Mouse (Mus musculus) hindbrain, postnatal 0 days (tissue): Measurements from ENCODE around the gene 2210407C18Rik. TPM values are rescaled to one million over a fixed set of nuclear protein-coding genes. Genes with fewer than 3 reads are reported as not detected.

Source experiments
- ATAC-seq: fragments of 200-750 bp; cut with Nextera tagmentation; 2 replicates; pipeline ENCODE4 v1.8.0; 2017; ENCODE audit warnings: mild to moderate bottlenecking, moderate TSS enrichment, moderate library complexity
- DNase-seq: peaks from one replicate; pipeline ENCODE4 v3.0.0-alpha.2; 2015; ENCODE audit warnings: low spot score
- H3K27ac ChIP-seq: fragments of 300-500 bp; sonication (generic); 2 replicates; pipeline ENCODE4 v1.5.1; 2014; ENCODE audit warnings: mild to moderate bottlenecking
- H3K27me3 ChIP-seq: fragments of 300-500 bp; sonication (generic); 2 replicates; pipeline ENCODE4 v1.6.1; 2014; ENCODE audit warnings: low read length, mixed read lengths; ENCODE audit not compliant: insufficient read depth
- H3K36me3 ChIP-seq: fragments of 300-500 bp; sonication (generic); 2 replicates; pipeline ENCODE4 v1.6.1; 2014; ENCODE audit warnings: low read length, mixed read lengths; ENCODE audit not compliant: insufficient read depth
- H3K4me1 ChIP-seq: fragments of 300-500 bp; sonication (generic); 2 replicates; pipeline ENCODE4 v1.6.1; 2014; ENCODE audit warnings: antibody characterized with exemption, low read length, mixed read lengths; ENCODE audit not compliant: insufficient read depth
- H3K4me2 ChIP-seq: fragments of 300-500 bp; sonication (generic); 2 replicates; pipeline ENCODE4 v1.6.1; 2014; ENCODE audit warnings: low read depth, mild to moderate bottlenecking, low read length, moderate library complexity, mixed read lengths
- H3K4me3 ChIP-seq: fragments of 300-500 bp; sonication (generic); 2 replicates; pipeline ENCODE4 v1.5.1; 2014; ENCODE audit warnings: low read length
- H3K9ac ChIP-seq: fragments of 300-500 bp; sonication (generic); replicated peaks from 2 replicates; pipeline ENCODE4 v1.6.1; 2014; ENCODE audit warnings: mild to moderate bottlenecking, low read length, moderate library complexity, mixed read lengths
- H3K9me3 ChIP-seq: fragments of 300-500 bp; sonication (generic); 2 replicates; pipeline ENCODE4 v1.6.1; 2016; ENCODE audit warnings: low read length, mixed read lengths
- CTCF ChIP-seq: IDR thresholded peaks from 2 replicates; pipeline ENCODE4 v1.5.1; 2016; ENCODE audit warnings: antibody characterized with exemption, control low read depth, low read depth
- WGBS: fragments of 180-500 bp; shearing (Covaris S2); extraction: QIAGEN DNeasy Blood & Tissue Kit; methylation state at CpG from one replicate; pipeline ENCODE4 v1.1.7; 2014; 5-methylcytosine and 5-hydroxymethylcytosine counted together
- polyA plus RNA-seq: library from polyadenylated mRNA; unstranded; fragments of >200 nt; fragmentation: Nextera tagmentation; extraction: Ambion mirVana; gene quantifications from 2 replicates; pipeline ENCODE4 v1.2.1, GENCODE M21; 2015
- total RNA-seq: library from RNA; depleted of rRNA; stranded (reverse); fragments of >200 nt; gene quantifications from 2 replicates; pipeline ENCODE4 v1.2.3, GENCODE M21; 2014; rRNA removed

2210407C18Rik gene
- total and polyA plus RNA-seq, 2 experiments from 2014 or later, result not detected

GRCm38 (mm10) chr11:58577430-58577829 is 38.4 kb downstream of the 2210407C18Rik start, which contains the start of gene Olfr325:
TSS of gene Olfr325 (plus strand) at chr11:58577730.
- no peaks in the 10 kb centered on the region for H3K4me1 ChIP-seq
- no peaks in the 10 kb centered on the region for H3K36me3 ChIP-seq
- H3K4me3 ChIP-seq, result no peak within 1 kb of the TSS
- H3K9ac ChIP-seq, result no peak within 1 kb of the TSS
- 79% methylated on average over 1 of the region's 1 CpGs for WGBS
- no peaks in the 10 kb centered on the region for H3K9me3 ChIP-seq
- no peak for ATAC-seq
- no peak for TF ChIP-seq CTCF
- H3K27ac ChIP-seq, result no peak within 1 kb of the TSS
- DNase-seq, result no peak
- H3K4me2 ChIP-seq, result no peak within 1 kb of the TSS
- no peaks in the 10 kb centered on the region for H3K27me3 ChIP-seq

GRCm38 (mm10) chr11:58570405-58570804 is 45.5 kb downstream of the 2210407C18Rik start, which contains the start of gene Olfr224:
TSS of gene Olfr224 (minus strand) at chr11:58570553.
- ATAC-seq (no peak), DNase-seq (no peak)
- WGBS, result 70% methylated on average over 5 of the region's 5 CpGs
- no peak within 1 kb of the TSS for H3K27ac ChIP-seq
- no peak within 1 kb of the TSS for H3K4me3 ChIP-seq
- H3K9me3 ChIP-seq, result no peaks in the 10 kb centered on the region
- no peak within 1 kb of the TSS for H3K4me2 ChIP-seq
- no peak for TF ChIP-seq CTCF
- no peaks in the 10 kb centered on the region for H3K4me1 ChIP-seq
- no peak within 1 kb of the TSS for H3K9ac ChIP-seq
- no peaks in the 10 kb centered on the region for H3K27me3 ChIP-seq
- no peaks in the 10 kb centered on the region for H3K36me3 ChIP-seq

Other genes with a start within 250 kb of the 2210407C18Rik start
- gene Lypd8, start 237.0 kb downstream of the 2210407C18Rik start, total RNA-seq, result not detected in 2 replicates
- not detected in 2 replicates for gene Lypd8, start 237.0 kb downstream of the 2210407C18Rik start, polyA plus RNA-seq
- gene 1810065E05Rik, start 195.0 kb downstream of the 2210407C18Rik start, total RNA-seq, result not detected in 2 replicates
- gene 1810065E05Rik, start 195.0 kb downstream of the 2210407C18Rik start, polyA plus RNA-seq, result not detected in 2 replicates
- not detected in 2 replicates for gene Gm12253, start 183.5 kb downstream of the 2210407C18Rik start, total RNA-seq
- gene Gm12253, start 183.5 kb downstream of the 2210407C18Rik start, polyA plus RNA-seq, result not detected in 2 replicates
- gene Lypd9, start 163.2 kb downstream of the 2210407C18Rik start, total RNA-seq, result not detected in 2 replicates
- not detected in 2 replicates for gene Lypd9, start 163.2 kb downstream of the 2210407C18Rik start, polyA plus RNA-seq
- gene Olfr30, start 153.8 kb downstream of the 2210407C18Rik start, total RNA-seq, result not detected in 2 replicates
- gene Olfr30, start 153.8 kb downstream of the 2210407C18Rik start, polyA plus RNA-seq, result not detected in 2 replicates
- gene Olfr332, start 123.5 kb downstream of the 2210407C18Rik start, total RNA-seq, result not detected in 2 replicates
- gene Olfr332, start 123.5 kb downstream of the 2210407C18Rik start, polyA plus RNA-seq, result not detected in 2 replicates
- not detected in 2 replicates for gene Olfr331, start 113.5 kb downstream of the 2210407C18Rik start, total RNA-seq
- gene Olfr331, start 113.5 kb downstream of the 2210407C18Rik start, polyA plus RNA-seq, result not detected in 2 replicates
- not detected in 2 replicates for gene Olfr330, start 81.2 kb downstream of the 2210407C18Rik start, total RNA-seq
- gene Olfr330, start 81.2 kb downstream of the 2210407C18Rik start, polyA plus RNA-seq, result 0.15 TPM in 1 of 2 replicates, not detected in the other
- not detected in 2 replicates for gene Olfr329-ps, start 69.7 kb downstream of the 2210407C18Rik start, total RNA-seq
- gene Olfr329-ps, start 69.7 kb downstream of the 2210407C18Rik start, polyA plus RNA-seq, result 0.11 TPM in 1 of 2 replicates, not detected in the other
- gene Olfr328, start 60.4 kb downstream of the 2210407C18Rik start, total RNA-seq, result not detected in 2 replicates
- not detected in 2 replicates for gene Olfr328, start 60.4 kb downstream of the 2210407C18Rik start, polyA plus RNA-seq
- gene Olfr224, start 45.5 kb downstream of the 2210407C18Rik start, total RNA-seq, result not detected in 2 replicates
- gene Olfr224, start 45.5 kb downstream of the 2210407C18Rik start, polyA plus RNA-seq, result 0.08 TPM in 1 of 2 replicates, not detected in the other
- not detected in 2 replicates for gene Olfr325, start 38.3 kb downstream of the 2210407C18Rik start, total RNA-seq
- gene Olfr325, start 38.3 kb downstream of the 2210407C18Rik start, polyA plus RNA-seq, result not detected in 2 replicates
- gene Olfr324, start 21.0 kb downstream of the 2210407C18Rik start, total RNA-seq, result 0.26 and 0.54 TPM in 2 replicates
- 0.05 and 0.13 TPM in 2 replicates for gene Olfr324, start 21.0 kb downstream of the 2210407C18Rik start, polyA plus RNA-seq
- not detected in 2 replicates for gene Olfr323, start 14.4 kb upstream of the 2210407C18Rik start, total RNA-seq
- not detected in 2 replicates for gene Olfr323, start 14.4 kb upstream of the 2210407C18Rik start, polyA plus RNA-seq
- 0.10 TPM in 1 of 2 replicates, not detected in the other for gene Trim58, start 24.4 kb upstream of the 2210407C18Rik start, total RNA-seq
- 0.10 and 0.31 TPM in 2 replicates for gene Trim58, start 24.4 kb upstream of the 2210407C18Rik start, polyA plus RNA-seq
- 0.07 and 0.16 TPM in 2 replicates for gene Olfr322, start 42.7 kb upstream of the 2210407C18Rik start, total RNA-seq
- gene Olfr322, start 42.7 kb upstream of the 2210407C18Rik start, polyA plus RNA-seq, result not detected in 2 replicates
- gene Olfr320, start 65.0 kb upstream of the 2210407C18Rik start, total RNA-seq, result not detected in 2 replicates
- not detected in 2 replicates for gene Olfr320, start 65.0 kb upstream of the 2210407C18Rik start, polyA plus RNA-seq
- gene Olfr319, start 83.1 kb upstream of the 2210407C18Rik start, total RNA-seq, result not detected in 2 replicates
- gene Olfr319, start 83.1 kb upstream of the 2210407C18Rik start, polyA plus RNA-seq, result not detected in 2 replicates
- gene Olfr318, start 107.9 kb upstream of the 2210407C18Rik start, total RNA-seq, result not detected in 2 replicates
- not detected in 2 replicates for gene Olfr318, start 107.9 kb upstream of the 2210407C18Rik start, polyA plus RNA-seq
- 1.7 and 2.3 TPM in 2 replicates for gene Olfr317, start 123.1 kb upstream of the 2210407C18Rik start, total RNA-seq
- gene Olfr317, start 123.1 kb upstream of the 2210407C18Rik start, polyA plus RNA-seq, result 0.08 and 0.18 TPM in 2 replicates
- not detected in 2 replicates for gene Olfr316, start 136.7 kb upstream of the 2210407C18Rik start, total RNA-seq
- gene Olfr316, start 136.7 kb upstream of the 2210407C18Rik start, polyA plus RNA-seq, result not detected in 2 replicates
- not detected in 2 replicates for gene Olfr315, start 157.1 kb upstream of the 2210407C18Rik start, total RNA-seq
- gene Olfr315, start 157.1 kb upstream of the 2210407C18Rik start, polyA plus RNA-seq, result not detected in 2 replicates
- gene Olfr314, start 166.9 kb upstream of the 2210407C18Rik start, total RNA-seq, result not detected in 2 replicates
- not detected in 2 replicates for gene Olfr314, start 166.9 kb upstream of the 2210407C18Rik start, polyA plus RNA-seq
- gene Fam183b, start 185.9 kb upstream of the 2210407C18Rik start, total RNA-seq, result 4.7 and 5.9 TPM in 2 replicates
- 11.1 and 15.0 TPM in 2 replicates for gene Fam183b, start 185.9 kb upstream of the 2210407C18Rik start, polyA plus RNA-seq
- gene Olfr313, start 198.9 kb upstream of the 2210407C18Rik start, total RNA-seq, result not detected in 2 replicates
- not detected in 2 replicates for gene Olfr313, start 198.9 kb upstream of the 2210407C18Rik start, polyA plus RNA-seq
- not detected in 2 replicates for gene Olfr312, start 213.2 kb upstream of the 2210407C18Rik start, total RNA-seq
- gene Olfr312, start 213.2 kb upstream of the 2210407C18Rik start, polyA plus RNA-seq, result not detected in 2 replicates
- not detected in 2 replicates for gene Olfr311, start 223.2 kb upstream of the 2210407C18Rik start, total RNA-seq
- gene Olfr311, start 223.2 kb upstream of the 2210407C18Rik start, polyA plus RNA-seq, result not detected in 2 replicates
- gene Gm12258, start 231.1 kb upstream of the 2210407C18Rik start, total RNA-seq, result 13.3 and 16.4 TPM in 2 replicates
- 7.9 and 9.9 TPM in 2 replicates for gene Gm12258, start 231.1 kb upstream of the 2210407C18Rik start, polyA plus RNA-seq